Mouse (Mus musculus): ENCODE data around the gene Oas1f. TPM values are rescaled to one million over a fixed set of nuclear protein-coding genes. Genes with fewer than 3 reads are reported as not detected.
A peak's percentile ranks its signal among the peaks of the same experiment; 100 is the strongest.
"Not testable (repeated sequence)": the region's sequence is repeated elsewhere in the genome, so short reads cannot be mapped to it uniquely, and the experiment has no call there.

The Oas1f gene
- not detected for total RNA-seq (2021)
- long read RNA-seq, experiment 1, result 0 reads
- long read RNA-seq, experiment 2, result 0 reads

DNA sequence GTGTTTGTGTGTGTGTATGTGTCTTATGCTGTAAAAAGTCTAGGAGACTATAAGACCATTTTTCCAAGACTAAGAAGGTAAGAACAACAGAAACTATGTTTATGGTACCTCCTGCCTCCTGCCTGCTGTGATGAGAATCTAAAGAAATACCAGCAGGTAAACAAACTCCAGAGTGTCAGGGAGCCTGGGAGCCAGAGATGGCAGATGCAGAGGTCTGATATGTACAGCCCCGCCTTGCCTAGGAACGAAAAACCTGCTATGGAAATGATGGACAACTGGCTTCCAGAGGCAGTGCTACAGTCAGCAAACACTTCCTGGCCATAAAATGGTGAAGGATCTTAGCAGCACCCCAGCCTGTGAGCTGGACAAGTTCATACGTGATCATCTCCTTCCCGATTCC lies at the start of gene Oas1f:
TSS of gene Oas1f (plus strand) at position 301 of the 400 bp plus-strand sequence.
- intact Hi-C loops (cut with DNase I; ENCODE audit: low total_unique reads), result no loop called here
- DNase-seq, result no peak

DNA sequence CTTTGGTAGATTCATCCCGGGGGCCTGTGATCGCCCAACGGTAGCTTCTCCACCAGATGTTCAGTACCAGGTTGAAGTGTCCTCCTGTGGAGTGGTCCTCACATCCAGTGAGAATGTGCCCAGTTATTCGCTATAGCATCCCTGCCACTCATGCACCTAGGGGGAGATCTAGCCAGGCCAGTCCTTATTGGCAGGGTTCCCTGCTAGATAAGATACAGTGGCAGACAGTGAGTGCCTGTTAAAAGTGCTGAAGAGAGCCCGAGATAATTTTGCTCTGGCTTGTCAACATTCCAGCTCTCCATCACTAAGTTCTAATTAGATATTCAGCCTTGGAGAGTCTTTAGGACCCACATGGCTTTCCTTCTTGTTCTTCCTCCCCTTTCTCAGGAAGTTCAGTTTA lies 49.0 kb upstream of the Oas1f start:
- intact Hi-C loops (cut with DNase I; ENCODE audit: low total_unique reads); DNase-seq: not testable (repeated sequence)

GRCm38 (mm10) chr5:120798943-120799342 lies 48.2 kb upstream of the Oas1f start:
- intact Hi-C loops (cut with DNase I; ENCODE audit: low total_unique reads); DNase-seq: not testable (repeated sequence)

DNA sequence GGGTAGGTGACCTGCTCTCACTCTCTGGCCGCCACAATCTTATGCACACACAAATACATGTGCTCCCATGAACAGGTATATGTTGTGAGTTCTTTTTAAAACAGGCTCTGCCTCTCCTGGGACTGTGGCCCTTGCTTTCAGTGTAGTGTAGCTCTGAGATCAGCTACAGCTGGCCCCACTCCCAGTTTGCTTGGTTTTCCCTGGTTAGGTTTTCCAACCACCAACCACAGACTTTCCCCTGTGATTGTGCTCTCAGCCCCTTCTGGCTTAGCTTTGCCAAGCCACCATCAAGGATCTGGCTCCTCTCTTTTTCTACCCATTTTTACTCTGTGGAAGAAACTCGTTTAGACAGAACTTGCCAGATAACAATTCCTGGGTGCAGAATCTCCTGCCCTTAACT lies 43.6 kb upstream of the Oas1f start:
- no peak for DNase-seq
- intact Hi-C loops (cut with DNase I; ENCODE audit: low total_unique reads), result no loop called here

GRCm38 (mm10) chr5:120806458-120806857 lies 40.7 kb upstream of the Oas1f start:
- DNase-seq, result peak; percentile 13
- intact Hi-C loops (cut with DNase I; ENCODE audit: low total_unique reads), result no loop called here

GRCm38 (mm10) chr5:120809171-120809570 lies 38.0 kb upstream of the Oas1f start:
- intact Hi-C loops (cut with DNase I; ENCODE audit: low total_unique reads), result no loop called here
- DNase-seq, result no peak

- DNase-seq, result peak; percentile 73
- intact Hi-C loops (cut with DNase I; ENCODE audit: low total_unique reads), result no loop called here
Observed at GRCm38 (mm10) chr5:120811951-120812819, 35.0 kb upstream of the Oas1f start, which contains the start of gene Oas1c. Gene Oas1c (minus strand): TSS chr5:120812514.

DNA sequence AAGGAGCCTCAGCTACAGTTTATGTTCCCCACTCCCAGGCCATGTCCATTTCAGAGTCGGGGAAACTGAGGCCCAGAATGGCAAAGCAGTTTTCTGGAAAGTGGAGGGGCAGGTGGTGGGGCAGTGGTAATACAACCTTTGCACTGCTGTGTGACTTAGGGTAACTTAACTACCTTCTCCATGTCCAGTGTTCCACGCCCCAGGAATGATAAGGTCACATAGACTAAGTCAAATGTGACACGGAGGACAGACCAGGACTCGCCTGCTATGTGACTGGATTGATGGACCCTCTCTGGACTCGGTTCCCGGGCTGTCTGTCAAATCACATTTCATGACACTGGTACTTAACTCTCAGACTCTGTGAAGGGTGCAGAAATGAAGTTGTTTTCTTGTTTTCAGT lies 34.1 kb upstream of the Oas1f start:
- intact Hi-C loops (cut with DNase I; ENCODE audit: low total_unique reads), result no loop called here
- no peak for DNase-seq

- no peak for DNase-seq
- intact Hi-C loops (cut with DNase I; ENCODE audit: low total_unique reads), result no loop called here
Observed at GRCm38 (mm10) chr5:120815949-120816348, 31.2 kb upstream of the Oas1f start.

GRCm38 (mm10) chr5:120818999-120819398 lies 28.2 kb upstream of the Oas1f start:
- no peak for DNase-seq
- intact Hi-C loops (cut with DNase I; ENCODE audit: low total_unique reads), result no loop called here

- intact Hi-C loops (cut with DNase I; ENCODE audit: low total_unique reads), result no loop called here
- no peak for DNase-seq
Observed at GRCm38 (mm10) chr5:120831031-120831430, 16.1 kb upstream of the Oas1f start.

DNA sequence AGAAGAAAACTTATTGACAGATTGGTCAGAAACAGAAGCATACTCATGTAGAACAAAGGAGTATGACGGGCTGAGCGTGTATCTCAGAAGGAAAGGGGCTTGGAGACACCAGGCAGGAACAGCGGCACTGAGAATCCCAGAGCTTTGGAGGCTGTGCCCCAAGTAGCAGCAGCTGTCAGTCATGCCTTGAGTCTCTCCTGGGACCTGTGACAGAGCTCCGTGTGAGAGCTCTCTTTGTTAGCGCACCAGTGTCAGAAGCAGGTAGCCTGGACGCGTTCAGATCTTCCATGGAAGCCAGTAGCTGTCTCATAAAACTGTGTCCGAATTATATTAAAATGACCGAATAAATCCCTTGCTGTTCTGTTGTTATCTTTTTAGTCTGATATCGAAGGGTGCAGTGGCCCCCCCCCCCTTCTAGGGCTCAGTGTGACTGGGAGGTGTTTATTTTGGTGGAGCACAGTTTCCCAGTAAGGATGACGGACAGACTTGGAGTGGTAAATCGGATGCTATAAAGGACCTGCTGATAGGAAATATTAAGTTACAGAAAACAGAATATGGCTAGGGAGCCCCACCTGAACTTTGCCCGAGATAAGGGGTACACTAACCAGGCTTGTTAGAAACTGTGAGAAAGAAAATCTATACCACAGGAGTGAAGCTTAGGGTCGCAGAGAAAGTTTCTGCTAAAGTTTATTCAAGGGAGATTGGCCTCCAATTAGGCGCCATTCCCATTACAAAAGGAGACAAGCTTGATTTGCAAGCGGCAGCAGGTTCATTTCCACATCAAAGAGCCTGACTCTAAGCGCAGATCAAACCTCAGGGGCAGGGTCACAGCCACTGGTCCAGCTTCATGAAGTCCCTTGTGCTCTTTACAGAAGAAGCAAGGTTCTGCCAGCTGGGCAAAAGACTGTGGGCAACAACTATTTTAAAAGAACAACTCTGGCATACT lies 13.6 kb upstream of the Oas1f start:
- intact Hi-C loops (cut with DNase I; ENCODE audit: low total_unique reads), result no loop called here
- DNase-seq, result no peak

DNA sequence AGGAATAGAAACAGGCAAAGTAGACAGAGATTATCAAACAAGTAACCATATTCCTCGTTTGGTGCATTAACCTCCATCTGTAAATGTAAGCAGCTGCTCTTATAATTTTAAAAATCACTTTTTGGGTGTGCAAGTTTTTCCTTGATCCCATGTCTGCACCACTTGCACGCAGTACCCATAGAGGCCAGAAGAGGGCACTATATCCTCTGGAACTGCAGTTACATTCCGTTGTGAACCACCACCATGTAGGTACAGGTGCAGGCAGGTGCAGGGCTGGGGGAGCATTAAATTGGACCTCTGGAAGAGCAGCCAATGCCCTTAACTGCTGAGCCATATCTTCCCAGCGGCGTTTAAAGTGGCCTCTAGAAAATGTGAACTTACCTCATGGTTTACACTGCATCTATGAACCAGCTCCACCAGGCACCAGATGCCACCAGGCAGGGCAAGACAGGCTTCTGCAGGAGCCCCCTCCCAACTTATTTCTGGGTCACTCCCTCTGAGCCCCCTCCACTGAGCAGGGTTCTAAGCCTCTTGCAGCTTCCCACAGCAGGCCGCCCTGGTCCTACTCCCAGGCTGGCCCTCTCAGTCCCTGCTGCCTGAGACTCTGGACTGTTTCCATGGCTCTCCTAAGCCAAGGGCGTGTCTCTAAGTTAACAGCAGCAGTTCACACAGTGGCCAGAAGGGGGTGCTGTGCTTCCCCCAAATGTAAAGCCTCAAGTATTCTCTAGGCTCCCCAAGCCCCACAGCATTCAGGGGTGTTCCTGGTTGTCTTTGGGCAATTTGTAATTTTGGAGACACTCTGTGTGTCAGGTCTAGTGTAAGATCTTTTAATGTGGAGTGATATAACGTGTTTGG lies 10.2 kb upstream of the Oas1f start:
- no peak for DNase-seq
- intact Hi-C loops (cut with DNase I; ENCODE audit: low total_unique reads), result no loop called here

GRCm38 (mm10) chr5:120844713-120845112 lies 2.5 kb upstream of the Oas1f start:
- no peak for DNase-seq
- intact Hi-C loops (cut with DNase I; ENCODE audit: low total_unique reads), result no loop called here

- DNase-seq, result no peak
- intact Hi-C loops (cut with DNase I; ENCODE audit: low total_unique reads), result no loop called here
Observed at GRCm38 (mm10) chr5:120849601-120850136, 2.5 kb downstream of the Oas1f start.

DNA sequence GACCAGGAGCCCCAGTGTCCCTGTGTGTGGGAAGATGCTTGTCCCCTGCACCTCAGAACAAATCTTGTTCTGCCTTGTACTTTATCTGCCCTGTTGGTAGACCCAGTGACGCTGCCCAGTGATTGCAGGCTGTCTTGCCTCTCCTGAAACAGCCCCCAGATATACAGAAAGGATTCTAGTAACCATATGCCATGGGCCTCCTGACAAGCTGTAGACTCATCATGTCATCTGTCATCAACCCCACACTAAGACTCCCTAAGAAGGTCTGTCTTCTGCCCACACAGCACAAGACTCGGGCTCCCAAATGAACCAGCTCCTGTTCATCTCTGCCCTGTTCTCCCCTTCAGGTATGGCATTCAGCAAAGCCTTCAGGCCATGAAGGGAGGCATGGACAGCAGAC lies 12.1 kb downstream of the Oas1f start:
- intact Hi-C loops (cut with DNase I; ENCODE audit: low total_unique reads), result no loop called here

DNA sequence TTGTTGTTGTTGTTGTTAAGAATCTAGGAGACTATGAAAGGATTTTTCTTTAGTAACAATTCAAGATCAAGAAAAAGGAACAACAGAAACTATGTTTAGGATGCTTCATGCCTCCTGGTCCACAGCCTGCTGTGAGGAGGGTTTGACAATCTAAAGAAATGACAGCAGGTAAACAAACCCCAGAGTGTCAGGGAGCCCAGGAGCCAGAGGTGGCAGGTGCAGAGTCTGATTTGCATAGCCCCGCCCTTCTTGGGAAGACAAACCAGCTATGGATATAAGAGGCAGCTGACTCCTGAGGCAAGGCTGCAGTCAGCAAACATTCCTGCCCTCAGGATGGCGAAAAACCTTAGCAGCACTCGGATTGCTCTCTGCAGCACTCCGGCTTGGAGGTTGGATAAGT lies 14.0 kb downstream of the Oas1f start, which contains the start of gene Oas1h:
TSS of gene Oas1h (plus strand) at position 301 of the 400 bp plus-strand sequence.
- DNase-seq, result no peak
- intact Hi-C loops (cut with DNase I; ENCODE audit: low total_unique reads), result no loop called here

More for the DNA sequence above, 12.1 kb downstream of the Oas1f start:
- no peak for DNase-seq

- DNase-seq, result no peak
- intact Hi-C loops (cut with DNase I; ENCODE audit: low total_unique reads), result no loop called here
Observed at GRCm38 (mm10) chr5:120865336-120865860, 18.2 kb downstream of the Oas1f start.
